Mouse (Mus musculus) T-cell, adult 2 months (primary cell): ENCODE measurements around the gene Rab9b.

Experiments used
- DNase-seq: peaks from one replicate; pipeline ENCODE4 v3.0.0; 2022; ENCODE audit warnings: low spot score

Rab9b gene

DNA sequence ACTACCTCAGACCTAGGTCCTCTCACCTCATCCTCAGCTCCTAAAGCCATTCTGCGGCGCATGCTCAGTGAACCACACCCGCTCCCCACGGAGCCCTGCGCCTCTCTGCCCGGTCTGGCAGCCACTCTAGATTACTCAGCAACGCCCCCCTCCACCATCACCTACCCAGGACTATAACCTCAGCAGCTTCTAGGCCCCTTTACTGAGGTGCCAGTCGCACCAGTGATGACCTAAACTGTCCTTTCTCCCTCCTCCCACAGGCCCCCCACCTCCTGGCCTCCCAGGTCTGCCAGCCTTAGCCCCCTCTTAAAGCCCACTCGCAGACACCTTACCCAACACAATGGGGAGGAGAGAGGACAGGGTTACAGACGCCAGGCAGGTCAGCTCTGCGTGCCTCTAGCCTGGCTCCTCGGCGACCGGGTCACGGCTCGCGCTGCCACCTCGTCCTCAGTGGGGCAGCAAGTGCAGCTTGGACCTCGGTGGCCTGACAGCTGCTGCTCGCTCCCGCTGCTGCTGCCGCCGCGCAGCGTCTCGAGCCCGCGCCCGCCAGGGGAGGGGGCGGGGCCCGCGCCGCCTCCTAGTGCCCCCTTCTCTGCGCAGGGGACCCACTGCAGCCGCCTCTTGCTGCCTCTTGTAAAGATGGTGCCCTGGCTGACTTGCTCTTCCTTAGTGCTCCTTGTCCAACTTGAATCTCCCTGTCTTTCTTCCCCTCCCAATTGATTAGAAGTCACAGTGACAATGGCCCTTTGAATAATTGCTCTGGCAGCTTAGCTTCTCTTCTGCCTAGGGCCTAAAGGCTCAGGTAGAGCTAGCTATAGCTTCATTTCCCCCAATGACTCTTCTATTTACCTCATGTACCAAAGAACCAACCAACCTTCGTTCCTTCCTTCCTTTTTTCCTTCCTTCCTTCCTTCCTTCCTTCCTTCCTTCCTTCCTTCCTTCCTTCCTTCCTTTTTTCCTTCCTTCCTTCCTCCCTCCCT lies at the start of gene Rab9b:
Gene Rab9b (minus strand): TSS at position 695 of the 980 bp plus-strand sequence.
- DNase-seq, result no peak

DNA sequence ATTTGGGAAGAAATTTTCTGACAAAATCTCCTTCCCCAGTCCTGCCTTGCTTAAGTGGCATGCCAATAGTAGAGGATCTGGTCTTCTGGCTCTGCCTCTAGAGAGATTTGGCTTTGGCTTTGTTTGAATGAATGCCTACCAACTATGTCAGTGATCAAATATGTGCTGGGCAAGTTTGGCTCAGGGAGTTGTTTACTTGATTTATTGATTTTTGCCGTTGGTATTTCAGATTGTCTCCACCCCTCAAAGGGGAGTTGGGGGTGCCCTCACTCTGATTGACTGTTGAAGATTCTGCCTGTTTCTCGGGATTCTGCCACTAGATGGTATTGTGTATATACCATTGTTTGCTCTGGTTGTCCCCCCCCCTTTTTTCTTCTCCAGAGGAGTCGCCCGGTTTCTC lies 35.8 kb upstream of the Rab9b start:
- no peak for DNase-seq

DNA sequence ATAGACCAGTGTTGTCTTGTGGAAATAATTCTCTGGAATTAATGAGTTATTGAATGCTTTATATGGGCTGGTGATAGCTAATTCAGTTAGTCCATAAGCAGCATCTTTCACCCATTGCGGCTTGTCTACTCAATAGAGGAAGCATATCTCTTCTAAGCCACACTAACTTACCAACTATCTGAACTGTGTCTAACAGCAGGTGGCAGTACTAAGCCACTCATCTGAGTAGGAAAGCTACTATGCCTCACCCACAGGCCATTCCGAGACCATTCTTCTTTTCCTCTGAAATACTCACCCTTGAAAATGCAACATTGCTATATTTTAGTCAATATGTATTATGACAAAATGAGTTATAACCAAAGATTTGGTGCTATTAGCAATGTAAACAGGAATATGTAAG lies 27.2 kb upstream of the Rab9b start:
- peak; percentile 1 for DNase-seq

DNA sequence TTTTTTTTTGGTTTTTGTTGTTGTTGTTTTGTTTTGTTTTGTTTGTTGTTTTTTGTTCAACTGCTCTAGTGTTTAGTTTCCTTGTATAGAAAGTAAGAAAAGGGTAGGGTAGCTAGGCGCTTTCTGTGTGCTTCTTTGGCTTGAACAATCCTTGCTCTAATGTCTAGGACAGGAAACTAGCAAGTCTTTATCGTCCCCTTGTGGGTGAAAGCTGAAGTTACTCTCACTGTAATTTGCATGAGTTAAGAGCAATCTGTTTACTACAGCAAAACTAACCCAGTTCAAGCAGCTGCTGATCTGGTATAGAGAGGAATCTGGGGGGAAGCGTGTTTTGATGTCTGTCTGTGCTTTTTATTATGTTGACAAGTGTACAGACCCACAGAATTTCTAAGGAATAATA lies 18.3 kb downstream of the Rab9b start:
- DNase-seq, result no peak

DNA sequence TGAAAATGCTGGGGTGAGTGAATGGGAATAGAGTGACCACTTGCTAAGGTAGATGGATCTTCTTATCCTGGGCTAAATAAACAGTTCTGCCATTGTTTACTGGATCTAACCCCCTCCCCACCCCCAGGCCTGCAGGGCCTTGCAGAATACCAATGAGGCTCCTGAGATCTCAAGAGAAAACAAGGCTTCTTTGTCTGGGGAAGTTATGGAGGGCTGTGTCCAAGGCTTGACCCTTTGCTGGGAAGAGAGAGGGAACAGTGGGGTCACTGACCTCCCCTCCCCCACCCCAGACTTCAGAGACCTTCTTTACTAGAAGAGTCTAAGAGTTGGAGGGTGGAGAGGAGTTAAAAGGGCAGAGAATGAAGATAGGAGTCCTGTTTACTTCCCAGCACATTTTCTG lies 39.9 kb downstream of the Rab9b start:
- no peak for DNase-seq

DNA sequence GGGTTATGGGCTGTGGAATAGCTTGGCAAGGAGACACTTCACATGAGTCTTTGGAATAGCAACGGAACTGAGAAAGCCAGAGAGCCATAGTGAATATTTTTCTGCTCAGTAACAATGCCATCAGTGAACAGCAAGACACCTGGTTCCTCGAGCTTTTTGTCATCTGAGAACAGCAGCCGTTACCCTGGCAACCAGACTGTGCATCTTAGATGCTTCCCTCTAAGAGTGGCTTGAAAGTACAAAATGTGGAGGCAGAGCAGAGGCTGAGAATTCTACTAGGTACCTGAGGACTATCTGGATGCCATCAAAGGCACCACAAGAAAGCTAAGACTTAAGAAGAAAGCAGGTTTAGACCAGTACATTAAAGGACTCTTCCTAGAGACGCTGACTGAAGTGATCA lies 43.5 kb downstream of the Rab9b start:
- no peak for DNase-seq

DNA sequence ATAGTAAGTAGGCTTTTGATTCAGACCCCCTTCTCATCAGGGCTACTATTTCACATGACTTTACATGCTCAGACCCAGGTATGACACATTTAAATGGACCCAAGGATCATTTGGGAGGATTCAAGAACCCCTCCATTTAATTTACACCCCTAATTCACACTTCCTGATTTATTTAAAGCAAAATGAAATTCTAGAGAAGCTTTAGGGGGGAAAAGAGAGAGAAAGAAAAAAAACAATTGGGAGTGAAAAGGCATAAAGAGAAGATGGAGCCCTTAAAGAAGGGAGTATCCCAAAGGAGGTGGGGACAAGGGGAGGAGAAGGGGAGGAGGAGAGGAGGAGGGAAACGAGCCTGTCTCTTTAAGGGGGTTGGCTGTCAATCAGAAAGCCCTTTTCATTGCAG lies 46.2 kb downstream of the Rab9b start, which contains the start of gene Plp1:
Gene Plp1 (plus strand): TSS at position 301 of the 400 bp plus-strand sequence.
- DNase-seq, result no peak

DNA sequence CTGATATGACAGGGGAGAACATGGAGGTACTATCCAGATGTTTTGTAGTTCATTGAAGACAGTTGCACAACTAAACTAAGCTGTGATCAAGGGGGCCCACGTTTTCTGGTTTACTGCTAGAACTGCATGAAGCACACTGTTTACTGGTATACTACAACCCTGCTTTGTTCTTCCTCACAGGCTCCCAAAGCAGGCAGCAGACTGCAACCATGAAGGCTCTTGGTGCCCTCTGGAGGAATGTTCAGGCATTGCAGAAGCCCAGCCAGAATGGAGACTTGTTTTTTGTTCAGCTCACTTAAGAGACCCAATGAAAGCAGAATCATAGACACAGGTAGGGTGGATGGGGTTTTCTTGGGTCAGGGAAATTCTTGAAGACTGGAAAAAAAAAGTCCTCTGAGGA lies 48.3 kb downstream of the Rab9b start:
- DNase-seq, result peak; percentile 32

DNA sequence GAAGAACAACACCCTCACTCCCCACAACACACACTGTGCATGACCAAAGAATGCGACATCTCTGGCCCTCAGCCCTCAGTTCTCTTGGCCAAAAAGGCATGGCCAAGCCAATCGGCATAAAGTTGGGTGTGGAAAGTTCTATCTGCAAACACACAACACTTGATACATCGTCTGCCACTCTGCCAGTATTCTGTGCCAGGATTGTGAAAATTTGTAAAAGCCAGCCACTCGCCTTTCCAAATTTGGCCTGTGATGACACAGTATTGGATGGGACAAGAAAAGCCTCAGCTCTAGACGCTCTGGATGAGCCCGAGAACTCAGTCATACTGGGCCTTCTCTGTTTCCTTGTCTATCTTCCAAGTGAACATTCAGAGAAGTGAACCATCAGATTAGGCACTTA lies 48.8 kb downstream of the Rab9b start:
- DNase-seq, result no peak
